Mouse (Mus musculus): ENCODE results near the gene Acad11. TPM values are rescaled to one million over a fixed set of nuclear protein-coding genes. Genes with fewer than 3 reads are reported as not detected.

Gene Acad11
- total RNA-seq (2023) = 11.8 TPM

DNA sequence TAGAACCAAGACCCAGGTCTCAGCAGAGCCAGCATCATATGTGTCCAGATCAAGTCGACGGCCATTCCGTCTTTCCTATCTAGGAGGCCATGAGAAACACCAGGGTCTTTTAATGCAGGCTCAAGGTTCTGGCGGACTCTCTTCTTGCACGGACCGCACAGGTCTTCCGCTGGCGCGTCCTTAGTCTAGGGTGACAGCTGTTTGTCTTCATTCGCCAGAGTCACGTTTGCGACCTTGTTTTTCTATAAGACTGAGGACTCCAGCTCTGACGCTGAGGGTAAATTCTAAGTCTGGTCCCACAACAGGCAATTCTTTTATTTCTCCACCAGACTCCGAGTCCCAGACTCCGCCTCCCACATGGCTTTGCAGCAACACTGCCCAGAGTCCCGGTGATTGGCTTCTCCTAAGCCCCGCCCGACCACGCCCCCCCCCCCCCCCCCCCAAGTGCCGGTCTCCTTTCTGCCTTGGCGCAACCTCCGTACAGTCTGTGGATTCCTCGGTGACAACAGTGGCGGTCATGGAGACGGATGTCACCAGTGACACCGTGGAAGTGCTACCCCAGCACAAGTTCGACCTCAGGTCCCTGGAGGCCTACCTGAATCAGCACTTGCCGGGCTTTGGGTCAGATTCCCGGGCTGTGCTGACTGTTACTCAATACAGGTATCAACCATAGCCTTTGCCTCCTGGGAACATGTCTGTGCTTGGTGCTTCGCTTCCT is at the start of gene Acad11:
Gene Acad11, plus strand, starts transcription at position 134 of the 718 bp plus-strand sequence.

DNA sequence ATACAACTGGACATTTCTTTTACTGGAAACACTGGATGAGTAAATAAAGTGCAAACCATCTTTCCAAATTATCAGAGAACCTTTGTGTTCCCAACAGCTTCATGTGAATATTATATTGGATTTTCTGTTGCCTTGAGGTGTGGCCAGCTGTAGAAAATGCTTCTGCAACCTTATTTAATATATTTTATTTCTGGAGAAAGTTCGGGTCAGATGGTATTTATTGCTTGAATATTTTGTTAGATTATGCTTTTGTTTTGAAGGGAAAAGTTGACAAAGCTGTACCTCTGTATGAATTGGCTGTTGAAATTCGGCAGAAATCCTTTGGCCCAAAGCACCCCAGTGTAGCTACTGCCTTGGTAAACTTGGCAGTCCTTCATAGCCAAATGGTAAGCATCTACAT is 22.8 kb upstream of the Acad11 start, which contains the start of gene Gm28305:
Gene Gm28305, plus strand, starts transcription at position 301 of the 400 bp plus-strand sequence.

DNA sequence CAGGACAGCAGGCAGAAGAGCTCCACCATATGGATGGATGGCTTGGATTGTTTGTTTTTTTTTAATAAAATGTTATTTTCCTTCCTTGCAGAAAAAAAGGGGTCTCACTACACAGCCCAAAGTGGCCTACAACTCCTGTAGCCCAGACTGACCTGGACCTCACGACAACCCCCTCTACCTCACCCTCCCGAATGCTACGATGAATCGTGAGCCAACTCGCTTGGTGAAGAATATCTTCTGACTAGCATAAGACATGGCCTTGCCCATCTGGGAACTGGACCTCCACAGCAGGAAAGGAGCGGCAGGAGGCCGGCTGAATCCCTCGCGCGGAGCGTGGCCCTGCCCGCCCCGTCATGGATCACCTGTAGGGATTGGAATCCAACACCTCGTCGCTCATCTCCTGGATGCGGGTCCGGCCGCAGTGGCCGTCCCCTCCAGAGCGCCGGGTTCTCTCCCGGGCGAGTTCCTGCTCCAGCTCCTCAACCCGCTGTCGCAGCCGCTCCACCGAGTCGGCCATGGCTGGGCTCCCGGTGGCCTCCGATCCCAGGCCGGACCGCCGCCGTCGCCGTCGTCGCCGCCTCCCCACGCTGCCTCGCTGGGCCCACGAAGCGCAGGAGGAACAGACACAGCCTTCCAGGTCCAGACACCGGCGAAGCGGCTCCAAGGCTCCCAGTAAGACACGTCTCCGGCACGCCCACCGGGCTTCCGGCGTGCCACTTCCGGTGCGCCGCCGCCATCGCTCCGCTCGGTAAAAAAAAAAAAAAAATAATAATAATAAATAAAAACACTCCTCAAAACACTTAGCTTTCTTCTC is 540 bp upstream of the Acad11 start, which contains the start of gene Uba5:
Gene Uba5, minus strand, starts transcription at position 705 of the 814 bp plus-strand sequence.

DNA sequence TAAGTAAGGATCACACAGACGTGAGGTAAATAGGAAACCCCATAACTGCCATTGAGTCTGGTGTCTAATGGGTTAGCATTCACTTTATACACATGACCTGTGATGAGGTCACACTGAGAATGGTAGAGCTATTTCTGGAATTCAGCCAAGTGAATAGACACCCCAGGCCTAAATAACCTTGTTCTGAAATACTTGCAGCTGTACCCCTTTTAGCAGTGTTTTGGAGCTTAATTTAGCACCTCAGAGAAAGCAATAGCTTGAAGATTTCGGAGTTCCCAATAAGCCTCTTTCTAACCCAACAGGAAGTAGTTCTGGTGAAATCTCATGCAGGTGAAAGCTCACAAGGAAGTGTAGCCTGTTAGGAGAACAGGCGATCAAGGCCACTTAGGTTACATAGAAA is 63.7 kb downstream of the Acad11 start, which contains the start of gene Ackr4:
Gene Ackr4, minus strand, starts transcription at position 101 of the 400 bp plus-strand sequence.

Other genes starting within 250 kb of the Acad11 start
- 5.2 TPM for gene Nphp3, start 60.8 kb upstream of the Acad11 start, total RNA-seq (2023)
- 3.8 TPM for gene Gm28305, start 22.7 kb upstream of the Acad11 start, total RNA-seq (2023)
- gene Uba5, start 243 bp upstream of the Acad11 start, total RNA-seq (2023) = 24.4 TPM
- gene Ackr4, start 63.6 kb downstream of the Acad11 start, total RNA-seq (2023) = not detected
- 90.4 TPM for gene Dnajc13, start 199.6 kb downstream of the Acad11 start, total RNA-seq (2023)

Data from CD8-positive naive resting alpha-beta T cell, adult 57 days (primary cell).